Mouse (Mus musculus): ENCODE measurements around the gene Cyp2b23. TPM values are rescaled to one million over a fixed set of nuclear protein-coding genes. Genes with fewer than 3 reads are reported as not detected.
"Not testable (repeated sequence)": the region's sequence is repeated elsewhere in the genome, so short reads cannot be mapped to it uniquely, and the experiment has no call there.

Gene Cyp2b23
- polyA plus RNA-seq (2012; ENCODE audit: insufficient read depth, insufficient read length, low replicate concordance, missing spikeins), result not detected in 2 replicates

DNA sequence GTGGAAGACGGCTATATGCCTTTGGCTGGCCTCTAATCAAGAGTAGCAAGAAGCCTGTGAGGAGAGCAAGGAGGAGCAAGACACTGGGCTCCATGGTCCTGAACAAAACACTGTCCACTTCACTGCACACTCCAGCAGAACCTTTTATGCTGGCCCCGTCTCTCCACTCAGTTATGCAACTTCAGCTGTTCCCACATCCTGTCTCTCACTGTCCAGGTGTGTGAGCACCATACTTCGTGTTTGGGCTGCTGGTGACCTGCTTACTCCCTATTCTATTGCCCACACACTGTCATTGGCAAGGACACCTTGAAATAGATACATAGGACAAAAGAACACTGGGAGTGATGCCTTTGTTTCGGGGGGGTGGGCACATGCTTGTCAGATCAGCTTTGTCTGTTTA, at the start of gene Cyp2b23:
Cyp2b23 (minus strand) TSS at position 101 of the 400 bp plus-strand sequence.
- no peak for TF ChIP-seq POLR2A (IDR thresholded peaks at IDR 0.05; ENCODE audit: insufficient read depth, low read depth, low read length)
- no peak for TF ChIP-seq CTCF (IDR thresholded peaks at IDR 0.05; ENCODE audit: insufficient read depth, low read depth, low read length)
- no peak within 1 kb of the TSS for H3K4me3 ChIP-seq (ENCODE audit: insufficient read depth, low read depth, low read length)
- WGBS, result 72% methylated on average over 4 of the region's 4 CpGs
- H3K4me1 ChIP-seq (ENCODE audit: control insufficient read depth, insufficient read depth, low read length), result no peaks in the 10 kb centered on the region
- H3K27ac ChIP-seq (ENCODE audit: insufficient read depth, low read depth, low read length), result no peak within 1 kb of the TSS

DNA sequence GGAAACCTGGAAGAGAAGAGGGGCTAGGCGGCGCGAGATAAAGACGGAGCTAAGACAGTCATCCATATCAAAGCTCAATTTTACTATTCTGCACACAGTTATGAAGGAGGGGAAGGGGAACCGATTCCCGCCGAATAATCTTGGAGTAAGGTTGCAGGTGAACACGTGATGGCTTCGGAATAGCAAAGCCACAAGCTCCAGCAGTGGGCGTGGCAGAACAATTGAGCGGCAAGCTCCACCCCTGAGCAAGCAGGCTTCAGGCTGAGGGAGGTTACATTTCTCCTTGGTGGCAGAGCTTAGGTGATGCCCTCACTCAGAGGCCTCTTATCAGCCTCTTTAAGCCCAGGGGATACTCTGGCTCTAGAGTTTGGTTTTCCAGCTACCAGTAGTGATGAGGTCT, 24.8 kb upstream of the Cyp2b23 start:
- 92% methylated on average over 11 of the region's 11 CpGs for WGBS
- no peak overlapping the region for H3K27ac ChIP-seq (ENCODE audit: insufficient read depth, low read depth, low read length)
- no peaks in the 10 kb centered on the region for H3K4me1 ChIP-seq (ENCODE audit: control insufficient read depth, insufficient read depth, low read length)
- H3K4me3 ChIP-seq (ENCODE audit: insufficient read depth, low read depth, low read length), result no peak overlapping the region
- TF ChIP-seq POLR2A (IDR thresholded peaks at IDR 0.05; ENCODE audit: insufficient read depth, low read depth, low read length), result no peak
- no peak for TF ChIP-seq CTCF (IDR thresholded peaks at IDR 0.05; ENCODE audit: insufficient read depth, low read depth, low read length)

DNA sequence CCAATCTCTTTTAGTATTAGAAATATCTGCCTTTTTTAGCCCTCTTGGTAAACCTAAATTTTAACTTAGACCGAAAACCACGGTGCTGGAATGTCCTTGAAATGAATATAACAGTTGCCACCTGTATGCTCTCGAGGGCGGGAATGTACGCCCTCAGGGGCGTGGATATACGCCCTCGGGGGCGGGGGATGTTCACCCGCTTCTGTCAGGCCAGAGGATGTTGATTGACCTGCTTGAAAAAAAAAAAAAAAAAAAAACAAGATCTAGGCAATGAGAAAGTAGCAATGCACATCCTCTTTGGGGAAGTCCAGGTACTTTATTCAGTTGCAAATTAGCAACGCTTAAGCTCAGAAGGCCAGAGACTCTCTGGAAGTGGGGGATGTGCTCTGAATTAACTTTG, 20.8 kb upstream of the Cyp2b23 start:
- WGBS, result 33% methylated on average over 11 of the region's 11 CpGs
- TF ChIP-seq POLR2A (IDR thresholded peaks at IDR 0.05; ENCODE audit: insufficient read depth, low read depth, low read length) (no peak), CTCF (IDR thresholded peaks at IDR 0.05; ENCODE audit: insufficient read depth, low read depth, low read length) (no peak)

DNA sequence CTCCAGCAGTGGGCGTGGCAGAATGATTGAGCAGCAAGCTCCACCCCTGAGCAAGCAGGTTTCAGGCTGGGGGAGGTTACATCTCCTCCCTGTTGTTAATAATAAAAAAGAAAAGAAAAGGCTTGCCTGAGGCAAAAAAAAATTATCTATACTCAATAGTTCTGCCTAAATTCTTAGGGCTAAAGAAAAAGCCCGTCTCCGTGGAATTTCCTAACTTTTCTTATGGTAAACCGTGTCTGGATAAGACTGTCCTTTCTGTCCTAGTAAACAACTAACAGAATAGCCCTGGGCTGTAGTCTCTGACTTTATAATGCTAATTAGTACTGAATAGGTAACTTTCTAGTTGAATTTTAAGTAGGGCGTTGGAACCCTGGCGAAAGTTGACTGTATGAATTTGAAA, 20.0 kb upstream of the Cyp2b23 start:
- H3K27ac ChIP-seq (ENCODE audit: insufficient read depth, low read depth, low read length); H3K4me3 ChIP-seq (ENCODE audit: insufficient read depth, low read depth, low read length); H3K4me1 ChIP-seq (ENCODE audit: control insufficient read depth, insufficient read depth, low read length): not testable (repeated sequence)
- 30% methylated on average over 6 of the region's 6 CpGs for WGBS

More for the DNA sequence above, 20.8 kb upstream of the Cyp2b23 start:
- no peak overlapping the region for H3K4me3 ChIP-seq (ENCODE audit: insufficient read depth, low read depth, low read length)
- H3K4me1 ChIP-seq (ENCODE audit: control insufficient read depth, insufficient read depth, low read length), result no peaks in the 10 kb centered on the region
- no peak overlapping the region for H3K27ac ChIP-seq (ENCODE audit: insufficient read depth, low read depth, low read length)

DNA sequence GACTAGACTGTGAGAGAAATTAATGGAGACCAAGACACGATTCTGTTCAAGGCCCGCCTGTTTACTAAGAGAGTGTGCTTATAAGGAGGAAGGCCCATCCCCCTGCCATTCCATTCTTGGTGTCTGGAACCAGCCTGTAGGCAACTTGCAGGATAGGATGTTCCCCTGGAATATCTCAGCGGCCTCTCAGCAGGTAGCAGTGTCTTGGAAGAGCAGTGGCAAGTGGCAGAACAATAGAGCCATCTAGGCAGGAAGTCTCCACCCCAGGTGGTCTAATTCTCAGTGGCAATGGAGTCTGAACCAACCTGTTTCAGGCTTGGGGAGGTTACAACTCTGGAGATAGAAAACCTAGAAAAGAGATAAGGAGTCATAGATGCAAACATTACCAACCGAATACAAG, 13.9 kb upstream of the Cyp2b23 start:
- Histone ChIP-seq H3K4me1 (ENCODE audit: control insufficient read depth, insufficient read depth, low read length) (no peaks in the 10 kb centered on the region), H3K27ac (ENCODE audit: insufficient read depth, low read depth, low read length) (no peak overlapping the region), H3K4me3 (ENCODE audit: insufficient read depth, low read depth, low read length) (no peak overlapping the region)
- WGBS, result 79% methylated on average over 4 of the region's 4 CpGs
- TF ChIP-seq CTCF (IDR thresholded peaks at IDR 0.05; ENCODE audit: insufficient read depth, low read depth, low read length), result no peak
- no peak for TF ChIP-seq POLR2A (IDR thresholded peaks at IDR 0.05; ENCODE audit: insufficient read depth, low read depth, low read length)

DNA sequence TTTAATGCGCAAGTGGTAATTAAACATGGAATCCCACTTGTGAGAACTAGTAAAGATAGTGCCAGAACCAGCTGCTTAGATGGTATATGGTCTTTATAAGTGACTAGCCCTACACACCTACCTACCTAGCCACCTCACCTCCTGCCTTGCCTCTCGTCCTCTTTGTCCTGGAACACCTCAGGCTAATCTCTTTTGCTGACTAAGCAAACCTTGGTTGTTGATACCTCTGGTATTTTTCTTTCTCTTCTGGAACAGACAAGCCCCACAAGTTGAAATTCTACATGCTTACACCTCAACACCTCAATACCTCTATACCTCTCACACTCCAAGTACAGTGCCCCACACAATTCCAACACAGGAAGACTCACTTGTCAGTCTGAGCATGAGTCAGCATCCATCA, 524 bp downstream of the Cyp2b23 start:
- Histone ChIP-seq H3K4me3 (ENCODE audit: insufficient read depth, low read depth, low read length) (no peak overlapping the region), H3K27ac (ENCODE audit: insufficient read depth, low read depth, low read length) (no peak overlapping the region), H3K4me1 (ENCODE audit: control insufficient read depth, insufficient read depth, low read length) (no peaks in the 10 kb centered on the region)
- TF ChIP-seq CTCF (IDR thresholded peaks at IDR 0.05; ENCODE audit: insufficient read depth, low read depth, low read length) (no peak), POLR2A (IDR thresholded peaks at IDR 0.05; ENCODE audit: insufficient read depth, low read depth, low read length) (no peak)
- WGBS, result 80% methylated on average over 2 of the region's 2 CpGs

DNA sequence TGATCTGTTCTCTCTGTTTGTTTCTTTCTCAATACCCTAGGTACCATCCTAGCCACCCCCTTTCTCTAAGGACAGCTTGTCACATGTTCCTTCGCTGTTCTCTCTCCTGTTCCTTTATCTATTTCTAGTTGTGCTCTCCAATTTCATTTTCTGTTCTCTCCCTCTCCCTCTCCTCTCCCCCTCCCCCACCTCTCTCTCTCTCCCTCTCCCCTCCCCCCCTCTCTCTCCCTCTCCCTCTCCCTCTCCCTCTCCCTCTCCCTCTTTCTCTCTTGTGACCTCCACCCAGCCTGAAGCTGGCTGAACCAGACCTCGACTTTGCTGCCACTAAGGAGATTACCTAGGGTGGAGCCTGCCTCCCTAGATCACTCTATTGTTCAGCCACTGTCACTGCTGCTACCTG, 18.8 kb downstream of the Cyp2b23 start:
- H3K27ac ChIP-seq (ENCODE audit: insufficient read depth, low read depth, low read length), result not testable (repeated sequence)
- WGBS, result 25% methylated on average over 2 of the region's 2 CpGs

DNA sequence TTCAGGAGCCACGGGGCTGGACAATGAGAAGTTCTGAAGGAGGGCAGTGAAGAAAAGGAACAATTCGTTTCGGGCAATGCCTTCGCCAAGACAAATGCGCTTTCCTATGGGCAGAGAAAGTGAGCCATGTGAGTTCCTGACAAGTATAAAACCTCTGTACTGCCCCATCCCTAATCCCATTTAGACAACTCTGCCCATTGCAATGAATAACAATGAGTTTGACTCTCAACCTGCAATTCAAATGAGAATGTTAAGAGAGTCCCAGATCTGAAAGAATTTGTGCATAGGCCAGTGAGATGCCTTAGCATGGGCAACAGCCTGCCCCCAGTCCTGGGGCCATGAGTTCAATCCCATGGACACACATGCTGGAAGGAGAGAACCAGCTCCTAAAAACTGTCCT, 20.2 kb downstream of the Cyp2b23 start:
- Histone ChIP-seq H3K4me1 (ENCODE audit: control insufficient read depth, insufficient read depth, low read length) (no peaks in the 10 kb centered on the region), H3K27ac (ENCODE audit: insufficient read depth, low read depth, low read length) (no peak overlapping the region), H3K4me3 (ENCODE audit: insufficient read depth, low read depth, low read length) (no peak overlapping the region)
- WGBS, result 76% methylated on average over 5 of the region's 5 CpGs
- TF ChIP-seq CTCF (IDR thresholded peaks at IDR 0.05; ENCODE audit: insufficient read depth, low read depth, low read length) (no peak), POLR2A (IDR thresholded peaks at IDR 0.05; ENCODE audit: insufficient read depth, low read depth, low read length) (no peak)

More for the DNA sequence above, 18.8 kb downstream of the Cyp2b23 start:
- H3K4me3 ChIP-seq (ENCODE audit: insufficient read depth, low read depth, low read length); H3K4me1 ChIP-seq (ENCODE audit: control insufficient read depth, insufficient read depth, low read length): not testable (repeated sequence)

DNA sequence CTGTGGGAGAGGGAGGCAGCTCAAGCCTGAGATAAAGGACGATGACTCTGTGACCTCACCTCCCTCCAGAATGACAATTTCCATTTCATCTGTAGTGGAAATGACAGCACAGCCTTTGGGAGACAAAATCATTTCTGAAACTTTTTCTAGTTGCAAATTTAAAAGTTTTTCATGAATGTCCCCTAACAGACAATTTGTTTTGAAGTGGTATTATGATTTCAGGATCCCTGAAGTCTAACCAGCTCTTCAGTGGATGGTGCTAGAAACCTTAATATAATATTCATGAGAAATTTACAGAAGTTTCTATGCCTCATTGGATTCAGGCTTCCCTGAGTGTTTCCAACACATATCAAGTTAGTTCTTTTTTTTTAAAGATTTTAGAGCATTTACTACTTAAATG, 67.9 kb downstream of the Cyp2b23 start, which contains the start of gene Vmn1r185:
Vmn1r185 (minus strand) TSS at position 101 of the 400 bp plus-strand sequence.
- not testable (repeated sequence) for H3K27ac ChIP-seq (ENCODE audit: insufficient read depth, low read depth, low read length); H3K4me1 ChIP-seq (ENCODE audit: control insufficient read depth, insufficient read depth, low read length); H3K4me3 ChIP-seq (ENCODE audit: insufficient read depth, low read depth, low read length)
- WGBS, result 81% methylated on average over 1 of the region's 1 CpGs

Other genes with a start within 250 kb of the Cyp2b23 start
- not detected in 2 replicates for gene Nlrp9a, start 151.4 kb downstream of the Cyp2b23 start, polyA plus RNA-seq (2012; ENCODE audit: insufficient read depth, insufficient read length, low replicate concordance, missing spikeins)
- not detected in 2 replicates for gene Vmn1r185, start 68.0 kb downstream of the Cyp2b23 start, polyA plus RNA-seq (2012; ENCODE audit: insufficient read depth, insufficient read length, low replicate concordance, missing spikeins)
- not detected in 2 replicates for gene Cyp2b19, start 70.7 kb upstream of the Cyp2b23 start, polyA plus RNA-seq (2012; ENCODE audit: insufficient read depth, insufficient read length, low replicate concordance, missing spikeins)
- gene Cyp2g1, start 122.5 kb upstream of the Cyp2b23 start, polyA plus RNA-seq (2012; ENCODE audit: insufficient read depth, insufficient read length, low replicate concordance, missing spikeins), result not detected in 2 replicates
- gene Cyp2a5, start 148.9 kb upstream of the Cyp2b23 start, polyA plus RNA-seq (2012; ENCODE audit: insufficient read depth, insufficient read length, low replicate concordance, missing spikeins), result not detected in 2 replicates

All from olfactory bulb, adult 2 months (tissue).